Mouse (Mus musculus): Measurements from ENCODE around the gene Nt5m.

GRCm38 (mm10) chr11:59891854-59892253, 52.6 kb downstream of the Nt5m start:
- TF ChIP-seq CTCF (IDR thresholded peaks at IDR 0.05; ENCODE audit: control insufficient read depth, insufficient read depth, insufficient read length) (no peak), MYOD1 (IDR thresholded peaks at IDR 0.05; ENCODE audit: control insufficient read depth, insufficient read length, low read depth) (no peak), MAX (IDR thresholded peaks at IDR 0.05) (no peak), CEBPB (IDR thresholded peaks at IDR 0.05; ENCODE audit: low read depth) (no peak)
